Mouse (Mus musculus) inflammation-experienced regulatory T-cells, adult 16 weeks (primary cell): ENCODE data around the gene Gpr143. TPM values are rescaled to one million over a fixed set of nuclear protein-coding genes. Genes with fewer than 3 reads are reported as not detected.

Source experiments
- polyA plus RNA-seq: library from polyadenylated mRNA; unstranded; fragments of 100-300 nt; shearing (Covaris generic); gene quantifications from one replicate; pipeline ENCODE4 v1.2.1, GENCODE M21; 2017

Gpr143 gene
- polyA plus RNA-seq: not detected

GRCm38 (mm10) chrX:152781720-152782403 lies at the start of gene Gpr143:
Gene Gpr143, plus strand, starts transcription at chrX:152781921.

DNA sequence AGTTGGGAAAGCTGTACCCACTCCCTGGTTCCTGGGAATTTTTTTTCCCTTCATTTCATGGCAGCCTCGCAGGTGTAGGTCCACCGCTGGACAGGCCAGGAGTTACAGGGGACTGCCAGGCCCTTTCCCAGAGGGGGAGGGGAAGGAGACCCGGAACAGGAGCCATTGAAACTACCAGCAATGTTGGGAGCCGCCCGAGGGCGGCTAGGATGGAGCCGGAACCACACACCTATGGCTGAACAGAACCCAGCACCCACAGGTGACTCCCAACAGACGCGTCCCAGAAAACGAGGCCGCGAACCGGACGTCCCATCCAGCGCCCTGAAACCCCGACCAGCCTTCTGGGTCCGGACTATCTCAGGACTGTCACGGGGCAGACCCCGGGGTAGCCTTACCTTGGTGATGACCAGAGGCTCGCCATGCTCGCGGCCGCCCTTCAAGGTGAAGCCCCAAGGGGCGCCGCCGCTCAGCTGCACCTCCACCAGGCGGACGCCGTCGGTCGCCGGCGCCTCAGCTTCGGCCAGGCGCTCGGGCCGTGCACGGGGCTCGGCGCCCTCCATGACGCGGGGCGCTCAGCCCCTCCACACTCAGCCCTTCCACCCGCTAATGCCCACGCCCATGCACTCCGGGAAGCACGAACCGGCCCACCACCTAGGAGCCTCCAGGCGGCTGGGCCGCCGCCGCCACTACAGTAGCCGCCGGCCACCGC lies 12.7 kb upstream of the Gpr143 start, which contains the start of gene Shroom2:
Gene Shroom2 (minus strand): TSS at position 575 of the 709 bp plus-strand sequence.

Other genes starting within 250 kb of the Gpr143 start
- not detected for gene Cldn34a, start 218.6 kb upstream of the Gpr143 start, polyA plus RNA-seq
- not detected for gene Shroom2, start 12.5 kb upstream of the Gpr143 start, polyA plus RNA-seq
- gene Usp51, start 224.5 kb downstream of the Gpr143 start, polyA plus RNA-seq: not detected